Mouse (Mus musculus) liver, postnatal 0 days (tissue): ENCODE data around the gene Exosc10.

Experiments
- CTCF ChIP-seq: sonication (generic); IDR thresholded peaks from 2 replicates; pipeline ENCODE4 v1.5.1; 2016; ENCODE audit warnings: antibody characterized with exemption, low read depth
- EP300 ChIP-seq: IDR thresholded peaks from 2 replicates; pipeline ENCODE4 v1.6.1; 2016; ENCODE audit warnings: antibody characterized with exemption, low read depth, mild to moderate bottlenecking

DNA sequence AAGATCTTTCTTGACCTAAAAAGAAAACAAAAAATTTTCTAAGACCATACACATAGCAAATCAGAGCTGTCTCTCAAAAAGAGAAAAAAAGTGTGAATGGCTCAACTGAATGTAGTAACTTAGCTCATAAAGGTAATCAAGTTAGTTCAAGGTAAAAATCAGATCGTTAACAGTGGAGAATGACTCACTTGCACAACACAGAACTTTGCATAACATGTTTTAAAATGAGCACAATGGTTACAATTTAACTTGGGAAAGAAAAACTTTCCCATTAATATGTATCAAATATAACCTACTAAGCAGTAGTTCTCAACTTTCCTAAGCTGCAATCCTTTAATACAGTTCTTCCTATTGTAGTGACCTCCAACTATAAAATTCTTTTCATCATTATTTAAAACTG lies 62.5 kb downstream of the Exosc10 start:
- TF ChIP-seq EP300 = no peak
- no peak for TF ChIP-seq CTCF
